Mouse (Mus musculus): Measurements from ENCODE around the gene Krtap19-1.
A peak's percentile ranks its signal among the peaks of the same experiment; 100 is the strongest.

The Krtap19-1 gene

DNA sequence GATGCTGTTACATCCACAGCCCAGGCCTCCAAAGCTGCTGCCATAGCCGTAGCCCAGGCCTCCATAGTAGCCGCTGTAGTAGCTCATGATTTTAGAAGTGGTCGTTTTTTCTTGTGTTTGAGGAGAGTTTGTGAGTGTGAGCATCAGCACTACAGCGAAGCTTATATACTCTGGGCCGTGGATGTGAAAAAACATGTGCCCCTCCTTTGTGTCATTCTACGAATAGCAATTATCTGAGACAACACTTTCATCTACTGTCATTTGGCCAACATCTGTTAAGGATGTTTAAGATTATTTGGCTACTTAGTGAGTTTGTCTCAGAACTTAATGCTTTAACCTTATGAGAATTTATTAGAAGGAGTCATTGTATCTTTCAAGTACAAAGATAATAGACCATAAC, at the start of gene Krtap19-1:
Gene Krtap19-1, minus strand, starts transcription at position 101 of the 400 bp plus-strand sequence.
- DNase-seq: no peak

GRCm38 (mm10) chr16:88896357-88896756, 27.1 kb upstream of the Krtap19-1 start, which contains the start of gene Krtap19-5:
Krtap19-5 (minus strand) TSS chr16:88896457.
- DNase-seq: no peak

DNA sequence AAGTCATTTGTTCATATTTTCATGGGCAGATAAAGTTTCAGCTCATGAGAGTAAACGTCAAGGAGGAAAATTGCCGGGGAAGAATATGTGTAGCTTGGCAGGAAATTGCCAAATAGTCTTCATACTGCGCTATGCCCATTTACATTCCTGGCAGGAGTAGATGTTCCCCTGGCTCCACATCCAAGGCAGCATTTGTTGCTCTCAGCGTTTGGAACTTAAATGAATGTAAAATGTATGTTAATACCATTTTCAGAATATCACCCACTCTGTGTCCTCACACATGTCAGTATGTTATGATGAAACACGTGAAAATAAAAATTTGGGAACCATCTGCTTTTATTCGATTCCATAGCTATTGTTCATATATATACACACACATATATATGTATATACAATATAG, 17.7 kb upstream of the Krtap19-1 start:
- no peak for DNase-seq

- DNase-seq: no peak
These were observed 15.8 kb upstream of the Krtap19-1 start, which contains the start of gene Krtap19-4 for GRCm38 (mm10) chr16:88884989-88885388. Krtap19-4 (minus strand) TSS chr16:88885089.

- no peak for DNase-seq
These were observed 8.7 kb upstream of the Krtap19-1 start, which contains the start of gene Krtap19-3 for GRCm38 (mm10) chr16:88877938-88878337. Krtap19-3 (minus strand) TSS chr16:88878038.

DNA sequence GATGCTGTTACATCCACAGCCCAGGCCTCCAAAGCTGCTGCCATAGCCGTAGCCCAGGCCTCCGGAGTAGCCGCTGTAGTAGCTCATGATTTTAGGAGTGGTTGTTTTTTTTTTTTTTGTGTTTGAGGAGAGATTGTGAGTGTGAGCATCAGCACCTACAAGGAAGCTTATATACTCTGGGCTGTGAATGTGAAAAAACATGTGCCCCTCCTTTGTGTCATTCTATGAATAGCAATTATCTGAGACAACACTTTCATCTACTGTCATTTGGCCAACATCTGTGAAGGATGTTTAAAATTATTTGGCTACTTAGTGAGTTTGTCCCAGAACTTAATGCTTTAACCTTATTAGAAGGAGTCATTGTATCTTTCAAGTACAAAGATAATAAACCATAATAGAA, 5.0 kb upstream of the Krtap19-1 start, which contains the start of gene Krtap19-2:
Gene Krtap19-2, minus strand, starts transcription at position 101 of the 400 bp plus-strand sequence.
- no peak for DNase-seq

DNA sequence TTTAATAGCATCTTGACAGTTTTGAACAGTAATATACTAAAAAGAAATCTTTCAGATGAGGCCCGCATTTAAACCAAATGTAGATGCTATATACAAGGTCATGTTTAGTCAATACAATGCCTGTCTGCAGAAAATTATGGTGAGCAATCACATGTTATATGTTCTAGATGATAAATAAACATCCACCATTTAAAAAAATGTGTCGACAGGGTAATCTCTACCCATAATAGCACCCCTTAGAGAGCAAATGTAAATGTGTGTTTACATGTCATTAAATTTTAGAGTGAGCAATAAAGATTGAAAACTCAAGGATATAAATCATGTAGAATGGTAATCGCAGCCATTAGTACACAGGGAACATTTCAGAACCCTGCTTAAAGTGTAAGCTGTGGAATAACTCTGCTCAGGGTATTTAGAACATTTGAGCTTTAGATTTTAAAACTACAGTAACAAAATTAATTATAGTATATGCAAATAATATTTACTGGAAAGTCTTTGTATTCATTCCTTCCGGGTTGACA, 4.3 kb downstream of the Krtap19-1 start:
- DNase-seq: no peak

DNA sequence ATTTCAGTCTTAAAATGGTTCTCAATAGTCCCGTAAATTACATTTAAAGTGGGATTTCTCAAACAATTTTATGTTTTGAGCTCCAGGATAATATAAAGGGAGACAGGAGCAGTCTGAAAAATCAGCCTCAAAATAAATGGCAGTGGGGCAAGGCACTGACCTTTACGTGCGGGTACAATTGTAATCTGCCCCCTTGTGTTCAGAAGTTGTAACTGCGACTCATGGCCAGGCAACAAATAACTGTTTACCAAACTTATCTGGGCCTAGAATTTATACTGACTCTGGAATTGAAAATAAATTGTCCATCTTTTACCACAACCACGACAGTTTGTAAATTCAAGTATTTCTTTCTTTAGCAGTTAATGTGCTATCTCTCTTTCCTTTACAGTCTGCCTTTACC, 17.8 kb downstream of the Krtap19-1 start:
- peak; percentile 9 to 38 for DNase-seq

- DNase-seq: no peak
These were observed 20.7 kb downstream of the Krtap19-1 start for GRCm38 (mm10) chr16:88848558-88848957.

DNA sequence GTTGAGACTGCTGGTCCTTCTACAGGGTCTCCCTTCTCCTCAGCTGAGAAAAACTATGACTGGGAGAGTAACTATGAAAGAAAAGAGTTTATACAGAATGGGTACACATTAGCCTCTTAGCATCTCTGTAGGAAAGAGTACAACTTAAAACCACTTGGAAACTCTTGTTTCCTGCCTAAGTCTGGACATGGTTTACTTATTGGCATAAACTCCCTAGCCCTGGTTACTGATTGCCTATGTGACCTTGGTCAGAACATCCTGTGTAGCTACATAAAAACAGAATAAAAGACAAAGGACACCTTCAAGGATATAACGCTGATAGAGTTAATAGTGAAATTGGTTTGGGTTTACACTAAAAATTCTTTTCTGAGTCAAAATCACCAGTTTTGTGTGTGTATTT, 21.8 kb downstream of the Krtap19-1 start:
- DNase-seq: no peak

DNA sequence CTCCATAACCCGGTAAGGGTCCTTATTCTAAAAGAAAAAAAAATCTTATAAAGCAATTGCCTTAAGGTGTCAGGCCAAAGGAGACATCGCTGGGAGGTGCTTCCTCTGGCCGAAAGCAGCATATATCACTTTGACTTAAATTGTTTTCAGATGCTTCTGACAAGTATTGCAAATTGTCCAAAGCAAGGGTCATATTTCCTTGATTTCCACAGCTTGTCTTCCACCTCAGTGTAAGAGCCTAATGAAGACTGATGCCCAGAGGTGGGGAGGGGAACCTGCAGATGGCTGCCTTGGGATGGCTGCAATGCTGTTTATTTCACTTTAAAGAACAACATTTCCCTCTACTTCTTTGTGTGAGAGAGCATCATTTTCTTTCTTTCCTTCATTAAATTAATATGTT, 42.2 kb downstream of the Krtap19-1 start:
- no peak for DNase-seq

DNA sequence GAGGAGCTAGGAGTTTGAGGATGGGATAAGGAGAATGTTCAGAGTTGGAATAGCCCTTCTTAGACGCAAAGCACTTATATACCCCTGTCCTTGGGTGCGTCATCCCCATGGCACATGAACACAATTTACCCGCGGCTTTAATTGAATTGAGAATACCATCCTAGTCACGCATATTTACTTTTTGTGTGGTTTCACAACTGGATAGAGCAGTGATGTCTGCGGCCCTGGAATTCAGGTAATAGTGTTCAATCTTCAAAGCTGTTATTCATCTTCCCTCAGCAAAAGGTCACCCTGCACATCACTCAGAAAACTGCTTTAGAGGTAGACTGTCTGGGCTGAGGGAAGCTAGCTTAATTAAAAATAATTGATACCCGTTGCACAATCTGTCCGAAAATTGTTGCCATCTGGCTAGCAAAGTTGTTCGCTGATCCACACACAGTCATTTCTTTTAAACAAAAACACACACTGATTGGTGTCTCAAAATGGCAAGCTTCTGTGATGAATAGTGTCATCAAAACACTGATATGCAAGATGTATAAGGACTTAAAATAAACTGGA, 43.0 kb downstream of the Krtap19-1 start, which contains the start of gene Krtap14:
Gene Krtap14, minus strand, starts transcription at position 51 of the 558 bp plus-strand sequence.
- no peak for DNase-seq

DNA sequence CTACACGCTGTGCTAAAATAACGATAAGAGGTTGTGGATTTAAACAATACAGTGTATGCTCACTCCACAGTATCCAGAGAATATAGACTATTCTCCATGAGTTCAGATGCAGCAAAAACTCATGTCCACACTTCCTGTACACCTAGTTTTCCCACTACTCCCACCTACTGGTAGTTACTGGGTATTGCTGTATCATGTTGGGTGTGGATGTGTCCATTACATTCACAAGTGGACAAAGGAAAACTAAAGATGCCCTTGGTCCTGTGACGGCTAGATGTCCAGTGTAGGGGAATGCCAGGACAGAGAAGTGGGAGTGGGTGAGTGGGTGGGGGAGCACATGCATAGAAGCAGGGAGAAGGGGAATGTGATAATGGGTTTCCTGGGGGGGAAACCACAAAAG, 45.5 kb downstream of the Krtap19-1 start:
- no peak for DNase-seq

- no peak for DNase-seq
These were observed 49.1 kb downstream of the Krtap19-1 start, which contains the start of gene Krtap15 for GRCm38 (mm10) chr16:88820066-88820465. Krtap15 (plus strand) TSS chr16:88820215.

Measured in cerebellum, postnatal 25 days (tissue).